Mouse (Mus musculus) adipocyte (in vitro differentiated cells): ENCODE data around the gene Rnf34.
A peak's percentile ranks its signal among the peaks of the same experiment; 100 is the strongest.

ENCODE experiments used
- DNase-seq: peaks from one replicate; pipeline ENCODE4 v3.0.0-alpha.2; 2016; ENCODE audit warnings: low spot score

The Rnf34 gene

DNA sequence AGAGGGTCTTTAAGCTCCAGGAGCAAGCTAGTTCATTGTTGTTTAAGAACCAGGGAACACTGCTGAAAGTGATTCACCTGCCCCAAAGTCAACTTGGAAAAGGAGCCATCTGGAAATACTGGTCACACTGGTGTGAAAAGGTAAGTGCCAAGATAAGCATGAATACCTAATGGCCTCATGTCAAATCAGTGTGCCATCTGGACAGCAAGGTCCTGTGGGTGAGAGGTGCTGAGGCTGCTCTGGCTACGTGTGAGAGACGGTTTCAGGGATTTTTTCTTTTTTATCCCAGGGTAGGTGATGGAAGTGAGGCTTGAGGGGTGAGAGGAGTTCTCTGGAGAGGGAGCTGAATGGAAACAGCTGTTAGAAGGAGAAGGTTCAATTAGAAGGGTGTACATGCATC is 23.7 kb downstream of the Rnf34 start:
- no peak for DNase-seq

DNA sequence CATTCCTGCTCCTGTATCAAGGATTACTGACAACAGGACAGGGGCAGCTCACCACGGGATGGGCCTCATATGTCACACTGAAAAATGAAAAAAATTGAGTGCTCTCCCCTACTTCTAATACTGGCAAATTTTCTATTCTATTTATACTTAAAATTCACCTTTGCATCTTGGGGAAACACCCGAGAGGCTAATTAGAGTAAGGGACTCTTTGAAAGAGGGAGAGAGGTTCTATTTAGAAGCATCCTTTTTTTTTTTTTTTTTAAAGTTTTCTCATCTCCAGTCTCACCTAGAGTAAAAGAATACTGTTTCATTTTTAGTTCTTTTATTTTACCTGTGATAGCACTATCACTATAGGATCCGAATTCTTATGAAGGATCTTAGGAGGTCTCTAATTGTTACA is 24.5 kb downstream of the Rnf34 start:
- DNase-seq: no peak

DNA sequence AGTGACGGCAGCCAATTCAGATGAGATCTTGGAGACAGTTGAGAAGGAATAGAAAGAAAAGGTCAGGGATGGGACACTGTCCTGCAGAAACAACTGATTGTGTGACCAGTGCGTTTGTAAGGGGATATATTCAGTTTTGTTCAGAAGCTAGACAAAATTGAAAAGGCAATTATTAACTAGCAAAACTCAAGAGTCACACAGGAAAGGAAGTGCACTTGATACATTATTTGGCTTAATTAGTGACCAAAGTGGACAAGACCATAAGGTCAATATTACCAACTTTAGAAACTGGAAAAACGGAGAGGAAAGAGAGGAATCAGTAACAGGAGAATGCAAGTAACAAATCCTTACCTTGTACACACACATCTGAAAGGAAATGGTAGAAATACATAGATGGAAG is 26.8 kb downstream of the Rnf34 start:
- DNase-seq: no peak

DNA sequence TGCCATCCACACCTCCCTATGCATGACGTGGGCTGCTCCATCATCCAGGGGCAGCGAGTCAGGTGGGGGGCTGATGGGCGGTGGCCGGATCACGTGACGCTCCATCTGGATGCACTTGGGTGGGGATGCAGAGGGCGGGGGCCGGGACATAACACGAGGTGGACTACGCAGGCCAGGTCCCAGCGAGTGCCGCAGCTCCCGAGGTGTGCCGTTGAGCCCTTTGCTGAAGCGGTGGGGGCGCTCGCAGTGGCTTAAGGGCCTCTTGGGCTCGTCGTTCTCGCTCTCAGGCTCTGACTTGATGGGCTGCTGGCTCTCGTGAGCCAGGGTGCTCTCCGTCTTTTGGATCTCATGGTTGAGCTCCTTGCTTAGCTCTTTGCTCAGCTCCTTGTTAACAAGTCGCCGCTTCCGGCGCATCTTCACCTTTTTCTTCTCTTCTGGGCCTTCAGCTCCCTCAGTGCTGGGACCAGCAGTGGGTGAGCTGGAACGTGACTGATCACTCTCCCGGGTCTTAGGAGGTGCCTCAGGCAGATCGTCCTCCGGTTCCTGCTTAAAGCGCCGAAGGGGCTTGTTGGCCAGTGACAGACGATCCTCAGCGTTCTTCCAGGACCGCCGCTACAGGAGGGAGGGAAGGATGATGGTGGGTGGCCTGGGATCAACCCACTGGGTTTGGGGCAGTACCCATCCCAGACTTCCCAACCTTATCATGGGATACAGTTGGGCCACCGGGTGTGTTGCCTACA is 30.6 kb downstream of the Rnf34 start:
- no peak for DNase-seq

DNA sequence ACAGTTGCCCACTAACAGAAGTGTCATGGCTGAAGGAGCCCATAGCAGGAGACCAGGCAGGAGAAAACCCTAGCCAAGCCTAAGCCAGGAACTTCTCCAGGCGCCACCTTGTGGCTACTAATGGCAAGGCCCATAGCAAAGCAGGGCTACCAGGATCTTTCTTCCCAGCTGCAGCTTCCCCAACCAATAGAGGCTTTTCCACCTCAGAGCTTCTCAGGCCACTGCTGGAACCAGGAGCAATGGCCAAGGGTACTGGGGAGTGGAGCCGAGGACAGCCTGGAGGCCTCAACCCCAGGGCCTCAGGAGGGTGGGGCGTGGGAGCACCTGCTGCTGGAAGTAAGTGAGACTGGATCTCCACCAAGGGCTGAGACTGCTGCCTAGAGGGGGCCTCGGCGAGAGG is 31.5 kb downstream of the Rnf34 start:
- DNase-seq: peak; percentile 78

DNA sequence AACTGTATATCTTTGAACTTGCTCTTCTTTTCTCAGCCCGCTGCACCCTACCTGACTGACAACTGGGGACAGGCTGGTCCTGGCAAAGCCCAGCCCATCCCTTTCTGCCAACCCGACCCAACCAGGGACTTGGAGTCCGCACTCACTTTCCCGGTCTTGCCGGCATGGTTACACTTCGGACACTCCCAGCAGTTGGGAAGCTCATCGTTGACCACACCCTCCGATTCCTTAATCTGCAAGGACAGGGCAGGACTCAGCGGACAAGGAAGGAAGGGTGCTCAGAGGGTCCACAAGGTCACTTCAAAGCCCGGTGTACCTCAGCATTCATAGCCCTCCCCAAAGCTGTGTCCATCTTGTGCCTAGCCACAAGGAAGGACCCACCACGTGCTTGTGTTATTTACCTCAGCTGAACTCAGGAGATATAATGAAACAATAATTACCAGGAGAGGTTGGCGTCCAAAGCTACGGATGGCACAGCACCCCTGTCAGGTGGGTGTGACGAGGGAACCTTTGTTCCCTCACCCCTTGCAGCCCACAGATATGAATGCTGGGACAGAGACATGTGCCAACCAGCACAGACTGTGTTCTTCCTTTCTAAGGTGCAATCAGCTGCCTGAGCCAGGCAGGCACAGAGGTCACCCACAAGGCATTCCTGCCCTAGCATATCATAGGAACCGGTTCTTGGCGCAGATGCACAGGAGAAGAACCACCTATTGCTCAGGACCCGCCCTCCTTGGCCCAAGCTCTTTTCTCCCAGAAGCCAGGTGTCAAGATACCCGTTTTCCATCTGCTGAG is 32.6 kb downstream of the Rnf34 start:
- no peak for DNase-seq

DNA sequence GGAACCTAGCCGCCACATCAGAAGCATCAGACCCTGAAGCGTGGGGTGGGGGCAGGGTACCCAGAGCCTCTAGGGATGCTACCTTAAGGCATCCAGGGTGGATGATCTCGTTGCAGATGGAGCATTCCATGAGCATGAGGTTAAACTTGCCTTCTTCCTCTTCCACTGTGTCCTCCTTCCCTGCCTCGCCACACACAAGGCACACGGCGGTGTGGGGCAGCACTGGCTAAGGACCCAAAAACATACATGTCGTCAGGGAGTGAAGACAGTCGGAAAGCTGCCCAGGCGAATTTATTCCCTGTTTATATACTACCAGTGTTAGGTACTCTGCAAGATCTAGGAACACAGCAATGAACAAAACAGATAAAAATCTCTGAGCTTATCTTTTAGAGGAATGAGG is 33.4 kb downstream of the Rnf34 start:
- DNase-seq: no peak

DNA sequence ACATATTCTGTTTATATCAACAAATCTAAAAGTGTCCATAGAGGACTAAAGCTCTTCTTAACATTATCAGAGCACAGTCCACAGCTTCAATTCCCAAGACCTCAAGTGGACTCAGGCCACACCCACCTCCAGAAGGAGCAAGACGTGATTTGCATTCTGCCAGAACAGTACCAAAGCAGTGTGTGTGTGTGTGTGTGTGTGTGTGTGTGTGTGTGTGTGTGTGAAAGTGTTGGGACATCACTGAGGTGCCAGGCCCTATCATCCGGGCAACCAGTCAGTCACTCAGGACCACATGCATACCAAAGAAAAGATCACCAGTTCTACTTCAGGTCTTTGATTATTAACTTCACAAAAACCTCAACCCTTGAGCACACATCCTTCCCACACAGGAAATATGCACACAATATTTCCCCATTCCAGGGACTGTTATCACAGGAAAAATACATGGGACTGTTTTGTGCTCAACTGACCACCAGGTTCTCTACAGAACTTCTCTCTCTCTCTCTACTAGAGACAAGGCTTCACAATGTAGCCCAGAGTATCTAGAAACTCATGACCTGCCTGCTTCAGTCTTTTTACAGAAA is 33.9 kb downstream of the Rnf34 start:
- peak; percentile 16 for DNase-seq

DNA sequence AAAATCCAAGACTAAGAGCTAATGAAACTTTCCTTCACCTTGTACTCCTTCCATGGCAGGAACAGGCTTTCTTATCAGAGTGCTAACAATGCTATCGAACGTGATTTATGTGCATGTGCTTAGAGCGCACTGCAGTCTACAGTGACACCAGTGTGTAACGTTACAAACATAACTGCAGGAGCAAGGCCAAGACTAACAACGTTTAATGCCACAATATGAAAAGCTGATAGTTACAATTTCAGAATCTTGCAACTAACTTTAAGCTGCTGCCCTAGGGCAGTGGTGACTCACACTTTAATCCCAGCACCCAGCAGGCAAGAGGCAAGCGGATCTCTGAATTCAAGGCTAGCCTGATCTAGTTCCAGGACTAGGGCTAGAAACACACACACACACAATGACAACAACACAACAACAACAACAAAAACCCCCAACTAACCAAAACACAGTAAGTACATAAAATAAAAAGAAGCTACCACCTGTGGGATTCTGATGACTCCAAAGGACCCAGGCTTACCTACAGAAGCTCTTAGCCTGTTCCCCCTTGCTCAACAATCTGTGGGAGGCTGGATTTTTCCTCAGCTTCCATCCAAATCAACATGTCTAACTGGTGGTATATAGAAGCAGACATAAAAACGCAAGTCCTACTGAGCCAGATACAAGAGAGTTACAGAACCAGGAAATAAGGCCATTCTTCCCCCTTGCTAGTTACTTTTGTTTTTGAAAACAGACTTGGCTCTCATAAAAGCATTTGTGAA is 34.9 kb downstream of the Rnf34 start:
- peak; percentile 61 for DNase-seq

DNA sequence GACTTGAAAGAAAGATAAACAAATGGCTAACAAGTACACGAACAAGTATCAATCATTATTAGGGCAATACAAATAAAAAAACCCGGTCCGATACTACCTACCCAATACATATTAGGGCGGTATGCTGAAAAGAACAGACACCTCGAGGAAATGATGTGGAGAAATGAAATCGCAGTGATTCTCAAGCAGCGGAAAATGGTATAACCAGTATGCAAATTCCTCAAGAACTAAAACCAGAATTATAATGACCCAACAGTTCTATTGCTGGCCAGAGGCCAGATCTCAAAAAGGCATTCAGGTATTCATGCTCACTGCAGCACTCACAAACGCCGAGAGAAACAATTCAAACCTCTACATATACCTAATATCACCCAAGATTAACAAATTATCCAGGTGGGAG is 37.2 kb downstream of the Rnf34 start:
- no peak for DNase-seq

DNA sequence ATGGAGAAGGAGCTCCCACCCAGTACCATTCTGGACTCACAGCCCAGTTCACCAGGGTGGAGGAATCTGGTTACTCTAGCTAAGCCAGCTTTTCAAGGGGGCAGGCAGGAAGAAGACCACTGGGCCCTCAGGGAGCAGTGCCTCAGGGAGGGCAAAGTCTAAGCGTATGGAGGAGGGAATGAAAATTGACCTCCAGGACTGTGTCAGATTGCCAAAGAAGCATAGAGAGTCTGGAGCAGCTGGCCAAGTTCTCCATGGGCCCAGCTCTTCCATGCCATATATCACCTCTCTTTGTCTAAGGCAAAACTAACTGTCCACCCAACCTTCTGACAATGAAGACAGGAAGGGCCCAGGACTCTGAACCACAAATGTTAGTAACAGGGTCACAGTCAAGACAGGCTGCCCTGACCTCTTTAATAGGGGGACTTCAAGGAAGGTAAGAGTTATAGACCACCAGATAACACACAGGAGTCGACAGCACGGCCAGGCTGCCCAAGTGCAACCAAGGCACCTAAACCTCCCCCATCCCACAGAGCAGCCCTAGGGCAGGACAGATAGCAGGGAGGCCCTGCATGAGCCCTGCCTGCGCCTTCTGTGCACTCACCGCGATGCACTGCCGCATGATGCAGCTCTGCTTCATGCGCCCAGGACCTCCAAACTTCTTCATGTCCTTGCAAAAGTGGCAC is 38.2 kb downstream of the Rnf34 start:
- no peak for DNase-seq

DNA sequence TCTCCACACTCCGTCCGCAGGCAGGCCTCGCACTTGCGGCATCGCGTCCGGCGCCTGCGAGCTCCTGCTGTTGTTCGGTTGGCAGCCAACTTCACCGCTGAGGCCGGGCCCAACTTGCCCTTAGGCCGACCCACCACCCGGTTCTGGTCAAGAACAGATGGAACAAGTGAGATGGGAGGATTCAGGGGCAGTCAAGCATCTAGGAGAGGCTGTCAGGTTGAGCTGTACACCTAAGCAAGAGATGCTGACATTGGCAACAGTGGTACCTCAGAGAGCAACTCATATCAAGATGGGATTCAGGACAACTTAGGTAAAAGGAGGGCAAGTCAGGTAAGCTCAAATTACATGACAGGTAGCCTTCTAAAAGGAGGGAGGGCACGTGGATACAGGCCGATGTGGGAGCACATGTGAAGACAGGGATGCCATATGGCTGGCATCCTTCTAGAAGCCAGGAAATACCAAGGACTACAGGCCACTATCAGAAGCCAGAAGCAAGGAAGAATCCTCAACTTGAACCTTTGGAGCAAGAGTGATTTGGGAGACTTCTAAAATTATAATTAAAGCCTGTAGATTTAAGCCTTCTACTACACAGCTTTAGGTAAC is 38.9 kb downstream of the Rnf34 start:
- no peak for DNase-seq

DNA sequence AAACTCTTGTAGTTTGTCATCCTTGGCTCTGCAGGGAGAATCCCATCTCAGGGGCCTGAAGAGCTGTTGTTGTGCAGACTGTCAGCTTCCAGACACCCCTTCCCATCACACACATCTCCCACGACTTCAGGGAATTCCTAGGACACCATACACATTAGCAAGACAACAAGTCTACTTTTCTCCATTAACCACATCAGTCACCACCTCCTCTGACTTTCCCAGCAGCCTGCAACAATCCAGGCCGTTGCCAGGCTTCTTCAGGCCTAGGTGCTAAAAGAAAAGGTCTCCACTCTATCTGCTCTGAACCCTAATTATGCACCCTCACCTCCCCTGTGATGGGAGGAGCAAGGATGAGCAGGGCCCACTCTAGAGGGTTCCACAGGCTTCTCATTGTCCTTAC is 40.5 kb downstream of the Rnf34 start:
- DNase-seq: no peak

DNA sequence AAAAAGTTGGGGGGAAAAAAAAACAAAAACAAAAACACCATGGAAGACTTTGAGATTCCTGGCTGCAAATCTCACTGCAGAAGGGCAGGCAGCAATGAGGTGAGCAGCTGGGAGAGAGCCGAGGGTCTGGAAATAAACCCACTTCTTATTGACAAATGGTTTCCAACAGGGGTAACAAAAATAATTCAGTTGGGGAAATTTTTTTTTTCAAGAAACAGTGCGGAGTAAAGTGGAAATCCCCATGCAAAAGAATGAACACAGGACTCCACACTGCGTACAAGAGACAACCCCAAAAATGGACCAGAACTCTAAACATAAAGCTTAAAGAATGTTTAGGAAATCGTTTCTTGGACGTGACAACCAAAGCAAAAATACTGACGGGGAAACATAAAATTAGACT is 43.4 kb downstream of the Rnf34 start:
- DNase-seq: no peak

DNA sequence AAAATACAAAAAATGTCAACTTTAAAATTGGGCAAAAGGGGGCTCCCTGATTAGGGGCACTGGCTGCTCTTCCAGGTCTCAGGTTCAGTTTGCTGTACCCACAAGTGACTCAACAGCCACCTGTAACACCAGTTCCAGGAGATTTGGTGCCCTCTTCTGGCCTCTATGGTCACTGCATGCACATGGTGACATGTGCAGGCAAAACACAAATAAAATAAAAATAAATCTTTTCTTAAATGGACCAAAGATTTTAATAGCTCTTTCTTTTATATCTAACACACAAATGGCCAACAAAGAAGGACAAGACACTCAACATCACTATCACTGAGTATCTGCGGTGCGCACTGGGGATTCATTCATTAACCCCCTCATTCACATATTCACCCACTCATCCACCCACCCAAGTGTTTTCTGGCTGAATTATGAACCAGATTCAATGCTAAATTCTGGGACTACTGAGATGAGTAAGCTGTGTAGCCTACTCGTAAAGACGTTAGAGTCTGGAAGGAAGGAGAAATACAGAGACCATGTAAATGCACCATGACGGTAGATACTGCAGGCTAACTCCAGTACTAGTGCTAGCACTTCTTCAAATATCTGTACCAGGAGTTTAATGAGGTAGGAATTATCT is 44.3 kb downstream of the Rnf34 start:
- DNase-seq: peak; percentile 52

DNA sequence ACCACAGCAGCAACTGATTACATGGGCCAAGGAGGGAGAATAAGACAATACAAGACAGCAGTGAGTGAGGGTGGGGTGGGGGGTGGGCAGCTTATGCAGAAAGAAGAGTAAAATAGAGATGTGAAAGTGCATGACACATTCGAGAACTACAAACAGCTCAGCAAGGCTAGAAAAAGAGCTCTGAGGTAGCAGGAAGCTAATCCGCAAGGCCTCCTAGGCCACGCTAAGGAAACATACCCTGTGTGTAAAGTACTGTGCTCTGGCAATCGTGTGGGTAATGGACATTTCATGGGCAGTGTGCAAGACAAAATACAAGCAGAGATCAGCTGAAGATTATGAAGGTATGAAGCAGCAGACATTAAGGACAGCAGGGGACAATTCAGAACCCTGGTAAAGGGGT is 45.0 kb downstream of the Rnf34 start:
- DNase-seq: no peak

DNA sequence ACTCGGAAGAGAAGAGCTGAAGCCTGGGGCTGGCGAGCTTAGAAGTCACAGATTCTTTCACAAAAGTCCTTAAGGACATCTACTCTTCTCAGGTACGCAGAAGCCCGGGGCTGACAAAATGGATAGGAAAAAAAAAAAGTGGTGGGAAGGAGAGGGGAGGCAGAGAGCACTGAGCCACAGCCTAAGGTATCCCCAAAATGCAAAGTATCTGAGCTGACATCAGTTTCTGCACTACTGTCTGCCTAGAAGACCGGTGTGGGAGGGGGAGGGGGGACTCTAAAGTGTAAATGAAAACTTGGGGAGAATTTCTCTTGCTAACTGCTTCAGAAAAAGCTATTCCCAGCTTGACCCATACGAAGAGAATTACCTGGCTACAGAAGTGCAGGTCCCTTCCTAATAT is 48.3 kb downstream of the Rnf34 start:
- no peak for DNase-seq

DNA sequence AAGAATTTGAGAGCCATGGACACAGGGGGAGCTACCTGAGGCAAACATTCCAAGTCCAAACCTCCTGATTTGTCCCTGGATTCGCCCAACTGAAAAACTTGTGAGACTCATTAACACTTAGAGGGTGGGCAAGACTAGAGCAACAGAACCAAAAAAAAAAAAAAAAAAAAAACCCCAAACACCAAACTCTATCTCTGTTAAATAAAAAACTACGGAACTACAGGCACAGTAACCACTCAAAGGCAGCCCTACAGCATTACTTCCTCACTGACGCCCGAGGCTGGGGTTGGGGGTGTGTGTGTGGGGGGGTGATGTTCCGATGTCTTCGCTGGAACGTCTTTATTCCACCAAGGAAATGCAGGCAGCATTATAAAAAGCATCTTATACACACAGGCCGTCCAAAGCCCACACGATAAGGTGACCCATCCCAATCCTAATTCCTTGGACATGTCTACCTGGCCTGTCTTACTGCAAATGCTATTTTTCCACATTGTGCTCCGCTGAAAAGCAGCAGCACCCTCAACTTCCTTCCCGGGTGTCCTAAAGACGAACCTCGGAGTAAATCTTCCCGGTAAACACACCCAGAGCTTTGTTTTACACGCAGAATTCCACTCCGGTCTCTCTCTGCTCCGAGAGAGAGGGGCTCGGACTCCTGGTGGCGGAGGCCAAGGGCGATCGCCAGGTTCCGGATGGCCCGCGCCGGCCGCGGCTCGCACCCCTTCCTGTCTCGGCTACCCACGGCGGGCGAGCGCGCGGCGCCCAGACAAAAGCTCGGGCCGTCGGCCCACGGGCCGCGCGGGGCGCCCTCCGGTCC is 49.3 kb downstream of the Rnf34 start:
- peak; percentile 24 for DNase-seq

DNA sequence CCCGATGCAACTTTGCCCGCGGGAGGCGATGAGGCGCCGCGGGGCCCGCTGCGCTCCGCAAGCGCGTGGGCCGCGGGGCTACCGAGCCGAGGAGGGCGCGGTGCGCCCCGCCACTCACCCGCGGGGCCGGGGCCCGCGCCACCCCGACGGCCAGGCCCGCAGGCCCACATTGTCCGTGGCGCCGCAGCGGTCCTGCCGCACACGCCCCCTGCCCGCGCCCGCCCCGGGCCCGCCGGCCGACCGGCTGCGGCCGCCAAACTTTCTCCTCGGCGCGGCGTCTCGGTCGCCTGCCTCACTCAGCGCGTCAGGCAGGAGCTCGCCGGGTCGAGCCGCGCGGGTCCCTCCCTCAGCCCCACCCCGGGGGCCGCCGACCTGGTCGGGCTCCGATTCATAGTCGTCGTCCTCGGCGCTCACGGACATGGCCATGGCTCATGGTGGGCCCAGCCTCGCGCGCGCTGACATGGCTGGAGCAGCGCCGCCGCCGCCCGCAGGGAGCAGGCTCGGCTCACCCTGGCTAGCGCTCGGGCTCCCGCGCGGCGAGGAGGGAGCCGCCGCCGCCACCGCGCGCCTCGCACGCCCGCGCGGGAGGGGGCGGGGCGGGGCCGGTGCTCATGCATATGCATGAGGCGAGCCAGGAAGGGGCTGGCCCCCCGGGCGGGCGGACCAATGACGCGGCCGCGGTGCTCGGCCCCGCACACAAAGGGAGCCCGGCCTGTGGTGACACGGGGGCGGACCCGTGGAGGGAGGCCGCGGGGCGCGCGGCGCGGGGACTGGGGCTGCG is 50.1 kb downstream of the Rnf34 start:
- DNase-seq: peak; percentile 82
